Mouse (Mus musculus) kidney, postnatal 0 days (tissue): ENCODE measurements around the gene Pcdh20. TPM values are rescaled to one million over a fixed set of nuclear protein-coding genes. Genes with fewer than 3 reads are reported as not detected.

ENCODE experiments used
- ATAC-seq: fragments of 200-750 bp; cut with Nextera tagmentation; replicated peaks from 2 replicates; pipeline ENCODE4 v1.8.0; 2017; ENCODE audit warnings: low read depth, moderate number of reproducible peaks, moderate TSS enrichment, moderate library complexity; ENCODE audit not compliant: low FRiP score
- DNase-seq: peaks from one replicate; pipeline ENCODE4 v3.0.0-alpha.2; 2016; ENCODE audit warnings: low spot score
- H3K27ac ChIP-seq: fragments of 300-500 bp; sonication (generic); 2 replicates; pipeline ENCODE4 v1.5.1; 2014; ENCODE audit warnings: mild to moderate bottlenecking
- H3K27me3 ChIP-seq: fragments of 300-500 bp; sonication (generic); 2 replicates; pipeline ENCODE4 v1.6.1; 2014; ENCODE audit warnings: low read length, mixed read lengths; ENCODE audit not compliant: insufficient read depth
- H3K36me3 ChIP-seq: fragments of 300-500 bp; sonication (generic); 2 replicates; pipeline ENCODE4 v1.6.1; 2014; ENCODE audit warnings: low read length, mixed read lengths; ENCODE audit not compliant: insufficient read depth
- H3K4me1 ChIP-seq: fragments of 300-500 bp; sonication (generic); replicated peaks from 2 replicates; pipeline ENCODE4 v1.6.1; 2014; ENCODE audit warnings: antibody characterized with exemption, low read length, mixed read lengths; ENCODE audit not compliant: insufficient read depth
- H3K4me2 ChIP-seq: fragments of 300-500 bp; sonication (generic); 2 replicates; pipeline ENCODE4 v1.6.1; 2014; ENCODE audit warnings: mild to moderate bottlenecking, low read length, moderate library complexity, mixed read lengths
- H3K4me3 ChIP-seq: fragments of 300-500 bp; sonication (generic); replicated peaks from 2 replicates; pipeline ENCODE4 v1.5.1; 2014; ENCODE audit warnings: low read depth, low read length
- H3K9ac ChIP-seq: fragments of 300-500 bp; sonication (generic); 2 replicates; pipeline ENCODE4 v1.6.1; 2014; ENCODE audit warnings: low read depth, low read length
- H3K9me3 ChIP-seq: fragments of 300-500 bp; sonication (generic); replicated peaks from 2 replicates; pipeline ENCODE4 v1.6.1; 2016; ENCODE audit warnings: low read length, inconsistent platforms, mixed read lengths
- CTCF ChIP-seq: IDR thresholded peaks from 2 replicates; pipeline ENCODE4 v1.5.1; 2016; ENCODE audit warnings: antibody characterized with exemption, low read depth, mild to moderate bottlenecking, moderate library complexity
- WGBS: fragments of 180-500 bp; shearing (Covaris S2); extraction: QIAGEN DNeasy Blood & Tissue Kit; methylation state at CpG from one replicate; pipeline ENCODE4 v1.1.7; 2014; 5-methylcytosine and 5-hydroxymethylcytosine counted together
- polyA plus RNA-seq: library from polyadenylated mRNA; unstranded; fragments of >200 nt; fragmentation: Nextera tagmentation; extraction: Ambion mirVana; gene quantifications from 2 replicates; pipeline ENCODE4 v1.2.1, GENCODE M21; 2015

The Pcdh20 gene
- polyA plus RNA-seq, 1 experiment from 2014 or later, result 0.08 TPM

DNA sequence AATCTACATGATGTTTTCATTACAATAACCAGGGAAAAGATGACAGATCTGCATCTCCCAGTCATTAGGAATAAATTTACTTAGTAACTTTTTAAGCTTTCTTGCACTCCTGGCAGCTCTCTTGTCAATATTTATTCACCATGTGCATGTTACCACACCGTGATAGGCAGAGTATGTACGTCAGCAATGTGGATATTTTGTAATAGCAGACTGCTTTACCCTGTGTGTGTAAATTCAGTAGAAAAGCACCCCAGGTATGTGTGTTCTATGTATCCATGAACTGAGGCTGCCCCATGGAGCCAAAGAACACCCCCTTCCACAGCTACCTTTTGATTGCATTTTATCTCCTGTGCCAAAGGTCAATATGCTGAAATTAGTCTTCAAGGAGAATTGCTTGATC lies 7.8 kb downstream of the Pcdh20 start:
- DNase-seq (no peak), ATAC-seq (no peak)
- Histone ChIP-seq H3K4me3 (no peak overlapping the region), H3K4me2 (no peak overlapping the region), H3K27me3 (no peaks in the 10 kb centered on the region), H3K27ac (no peak overlapping the region), H3K9ac (no peak overlapping the region), H3K36me3 (no peaks in the 10 kb centered on the region), H3K9me3 (no peaks in the 10 kb centered on the region), H3K4me1 (no peaks in the 10 kb centered on the region)
- TF ChIP-seq CTCF, result no peak
- WGBS, result 74% methylated on average over 2 of the region's 2 CpGs

DNA sequence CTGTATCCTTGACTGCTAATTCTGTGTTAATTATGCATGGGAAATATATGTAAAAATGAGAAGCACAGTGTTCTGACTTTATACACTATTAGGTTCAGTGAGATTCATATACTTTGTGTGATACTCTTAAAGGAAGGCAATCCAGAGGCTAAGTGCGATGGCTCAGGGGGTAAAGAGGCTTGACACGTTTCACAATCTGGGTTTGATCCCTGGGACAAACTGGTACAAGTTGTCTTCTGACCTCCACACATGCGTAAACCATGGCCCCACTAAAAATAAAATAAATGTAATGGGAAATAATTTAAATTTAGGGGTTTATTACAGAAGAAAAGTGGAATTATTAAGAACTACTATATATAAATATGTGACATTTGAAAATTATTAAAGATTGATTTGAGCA lies 8.3 kb downstream of the Pcdh20 start:
- Histone ChIP-seq H3K27me3 (no peaks in the 10 kb centered on the region), H3K9me3 (no peaks in the 10 kb centered on the region), H3K4me3 (no peak overlapping the region), H3K4me2 (no peak overlapping the region), H3K9ac (no peak overlapping the region), H3K4me1 (no peaks in the 10 kb centered on the region), H3K27ac (no peak overlapping the region), H3K36me3 (no peaks in the 10 kb centered on the region)
- no peak for TF ChIP-seq CTCF
- DNase-seq (no peak), ATAC-seq (no peak)
- 77% methylated on average over 3 of the region's 3 CpGs for WGBS

DNA sequence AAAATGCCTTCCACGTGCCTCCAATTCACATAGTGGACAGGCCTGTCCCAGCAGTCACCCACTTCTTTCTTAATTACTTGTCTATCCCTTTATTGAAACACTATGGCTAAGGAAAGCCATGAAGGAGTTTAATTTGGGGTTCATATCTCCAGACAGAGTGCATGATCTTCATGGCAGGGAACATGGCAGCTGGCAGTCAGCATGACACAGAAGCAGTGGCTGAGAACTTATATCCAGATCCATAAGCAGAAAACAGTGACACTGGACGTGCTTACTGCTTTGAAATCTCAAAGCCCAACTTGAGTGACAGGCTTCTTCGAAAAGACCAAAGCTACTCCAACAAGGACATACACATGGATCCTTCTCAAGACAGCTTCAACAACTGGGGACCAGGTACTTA lies 10.5 kb downstream of the Pcdh20 start:
- TF ChIP-seq CTCF, result no peak
- H3K4me2 ChIP-seq, result no peak overlapping the region
- no peaks in the 10 kb centered on the region for H3K9me3 ChIP-seq
- H3K9ac ChIP-seq, result no peak overlapping the region
- no peaks in the 10 kb centered on the region for H3K27me3 ChIP-seq
- ATAC-seq (no peak), DNase-seq (no peak)
- H3K4me3 ChIP-seq, result no peak overlapping the region
- no peak overlapping the region for H3K27ac ChIP-seq
- 79% methylated on average over 3 of the region's 3 CpGs for WGBS
- H3K36me3 ChIP-seq, result no peaks in the 10 kb centered on the region
- no peaks in the 10 kb centered on the region for H3K4me1 ChIP-seq

DNA sequence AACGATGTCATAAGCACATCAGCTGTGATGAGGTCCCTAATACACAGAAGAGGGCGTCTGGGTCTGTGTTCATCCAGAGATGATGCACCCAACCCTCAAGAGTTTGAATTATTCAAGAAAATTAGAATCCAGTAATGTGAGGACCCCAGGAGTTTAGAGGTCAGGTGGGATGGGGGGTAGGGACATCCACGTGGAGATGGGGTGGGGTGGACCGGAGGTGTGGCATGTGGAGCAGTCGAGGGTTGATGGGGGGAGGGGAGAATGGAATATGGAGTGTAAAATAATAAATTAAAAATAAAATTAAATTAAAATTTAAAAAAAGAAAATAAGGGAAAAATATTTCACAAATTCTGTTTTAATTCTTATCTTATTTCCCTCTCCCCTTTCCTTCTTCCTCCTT lies 27.9 kb downstream of the Pcdh20 start:
- Histone ChIP-seq H3K9me3 (no peaks in the 10 kb centered on the region), H3K4me2 (no peak overlapping the region), H3K4me3 (no peak overlapping the region), H3K36me3 (no peaks in the 10 kb centered on the region), H3K9ac (no peak overlapping the region), H3K4me1 (no peaks in the 10 kb centered on the region), H3K27me3 (no peaks in the 10 kb centered on the region), H3K27ac (no peak overlapping the region)
- ATAC-seq (no peak), DNase-seq (no peak)
- no peak for TF ChIP-seq CTCF
- WGBS, result 77% methylated on average over 5 of the region's 5 CpGs

DNA sequence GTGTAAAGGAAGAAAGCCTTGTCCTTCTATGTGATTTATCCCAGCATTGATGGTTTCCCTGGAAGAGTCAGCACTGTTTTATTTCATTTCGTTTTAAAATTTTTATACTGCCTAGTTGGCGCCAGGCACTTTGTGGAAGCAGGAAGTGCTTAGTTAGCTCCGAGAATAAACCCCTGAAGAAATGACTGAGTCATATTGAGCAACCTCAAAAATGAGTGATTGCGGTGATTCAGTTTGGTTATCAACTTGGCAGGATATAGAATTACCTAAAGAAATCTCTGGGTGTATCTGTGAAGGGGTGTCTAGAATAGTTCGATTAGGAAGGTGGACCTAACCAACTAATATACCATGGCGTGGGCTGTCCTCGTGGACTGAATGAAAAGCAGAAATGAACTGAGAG lies 41.8 kb downstream of the Pcdh20 start:
- Histone ChIP-seq H3K9me3 (no peaks in the 10 kb centered on the region), H3K27me3 (no peaks in the 10 kb centered on the region), H3K4me2 (no peak overlapping the region), H3K4me1 (no peaks in the 10 kb centered on the region), H3K4me3 (no peak overlapping the region), H3K36me3 (no peaks in the 10 kb centered on the region), H3K9ac (no peak overlapping the region), H3K27ac (no peak overlapping the region)
- no peak for DNase-seq
- ATAC-seq, result no peak
- TF ChIP-seq CTCF, result no peak
- 93% methylated on average over 7 of the region's 7 CpGs for WGBS

DNA sequence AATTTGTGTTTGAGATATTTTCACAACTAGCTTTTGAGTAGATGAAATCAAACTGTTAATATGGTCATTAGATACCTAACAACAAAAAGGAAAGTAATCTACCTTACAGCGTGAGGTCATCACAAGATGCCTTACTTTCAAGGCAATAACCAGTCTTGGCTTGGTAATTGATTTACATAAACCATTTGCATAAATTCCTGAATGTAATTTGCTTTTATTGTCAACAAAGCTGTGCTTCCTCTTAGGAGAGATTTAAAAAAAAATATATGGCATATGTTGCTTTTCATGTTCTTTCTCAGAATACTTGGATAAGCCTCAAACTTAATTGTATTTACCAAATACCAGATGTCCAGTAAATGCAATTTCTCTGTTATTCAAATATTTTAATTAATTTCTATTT lies 43.8 kb downstream of the Pcdh20 start:
- ATAC-seq (no peak), DNase-seq (no peak)
- H3K27ac ChIP-seq, result no peak overlapping the region
- no peaks in the 10 kb centered on the region for H3K36me3 ChIP-seq
- no peak overlapping the region for H3K4me2 ChIP-seq
- TF ChIP-seq CTCF, result no peak
- no peak overlapping the region for H3K9ac ChIP-seq
- H3K4me1 ChIP-seq, result no peaks in the 10 kb centered on the region
- 88% methylated on average over 1 of the region's 1 CpGs for WGBS
- no peaks in the 10 kb centered on the region for H3K9me3 ChIP-seq
- H3K4me3 ChIP-seq, result no peak overlapping the region
- H3K27me3 ChIP-seq, result no peaks in the 10 kb centered on the region
